Mouse (Mus musculus) T-cell, adult 2 months (primary cell): ENCODE data around the gene Zfp82.
A peak's percentile ranks its signal among the peaks of the same experiment; 100 is the strongest.

Experiments used
- DNase-seq: peaks from one replicate; pipeline ENCODE4 v3.0.0; 2022; ENCODE audit warnings: low spot score

Zfp82 gene

DNA sequence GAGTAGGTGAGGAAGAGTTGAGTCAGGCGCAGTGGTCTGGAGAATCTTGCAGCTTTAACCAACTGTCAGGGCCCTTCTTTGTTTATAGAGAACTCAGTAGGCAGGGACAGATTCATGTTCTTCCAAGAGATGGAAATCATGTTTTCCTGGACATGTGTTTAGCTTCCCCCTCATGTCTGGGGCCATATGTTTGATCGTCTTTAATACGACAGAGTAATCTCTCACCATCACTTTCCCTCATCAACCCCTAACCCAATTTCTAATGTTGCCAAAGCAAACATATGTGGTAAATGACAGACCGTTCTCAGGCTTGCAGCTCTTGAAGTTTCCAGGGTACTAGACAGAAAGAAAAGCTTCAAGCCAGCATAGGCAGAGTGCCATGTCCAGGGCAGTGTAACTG is 24.6 kb downstream of the Zfp82 start:
- DNase-seq, result no peak

DNA sequence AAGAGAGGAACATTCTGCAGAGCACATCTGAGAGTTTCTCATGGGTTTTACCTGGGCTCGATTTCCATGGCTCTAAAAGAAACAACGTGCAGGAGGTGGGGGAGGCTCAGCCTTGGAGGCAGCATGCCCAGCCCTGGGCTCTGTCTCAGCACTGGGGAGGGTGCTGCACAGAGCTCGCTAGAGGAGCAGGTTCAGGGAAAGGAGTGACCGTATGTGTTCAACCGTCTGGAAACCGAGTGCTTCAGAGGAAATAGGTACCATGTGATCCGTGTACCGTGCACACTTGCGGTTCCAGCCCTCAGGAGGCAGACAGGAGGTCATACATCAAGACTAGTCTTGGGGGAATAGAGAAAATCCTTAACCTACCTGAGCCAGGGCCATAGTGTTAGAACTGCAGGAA is 28.3 kb downstream of the Zfp82 start:
- DNase-seq, result no peak

- no peak for DNase-seq
Measured at GRCm38 (mm10) chr7:30034331-30034730, 38.4 kb downstream of the Zfp82 start.

DNA sequence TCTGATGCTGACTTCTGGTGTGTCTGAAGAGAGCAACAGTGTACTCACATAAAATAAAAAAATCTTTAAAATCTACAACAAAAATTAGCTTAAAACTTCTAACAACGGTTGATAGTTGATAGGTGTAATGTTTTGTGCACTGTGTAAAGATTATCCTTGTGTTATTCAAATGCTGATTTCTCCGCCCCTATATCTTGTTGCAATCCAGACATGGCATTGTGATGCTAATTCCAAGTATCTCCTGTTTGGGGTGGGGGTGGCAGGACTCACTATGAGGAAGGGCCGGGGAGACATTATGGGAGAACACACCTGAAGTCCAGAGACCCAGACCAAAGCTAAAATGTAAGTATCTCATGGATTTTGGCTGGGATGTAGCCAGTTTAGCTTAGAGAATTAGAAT is 41.3 kb downstream of the Zfp82 start:
- no peak for DNase-seq

GRCm38 (mm10) chr7:30030677-30031076 is 42.0 kb downstream of the Zfp82 start:
- DNase-seq, result no peak

DNA sequence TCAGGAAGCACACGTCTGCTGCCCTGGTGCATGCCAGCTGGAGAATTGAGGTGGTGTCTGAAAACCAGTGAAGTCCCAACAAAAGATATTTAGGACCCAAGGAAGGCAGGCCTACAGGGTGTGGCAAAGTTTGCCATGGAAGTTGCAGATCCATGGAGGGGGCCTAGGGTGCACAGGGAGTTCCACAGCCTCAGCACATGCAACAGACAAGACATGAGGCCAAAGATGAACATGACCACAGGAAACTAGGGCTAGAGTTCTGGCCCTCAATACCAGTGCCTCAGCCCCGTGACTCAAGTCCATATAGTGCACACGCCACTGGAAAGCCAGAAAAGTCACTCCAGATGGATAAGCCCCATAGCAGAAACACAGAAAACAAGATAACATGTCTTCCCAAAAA is 44.1 kb downstream of the Zfp82 start:
- DNase-seq, result no peak

DNA sequence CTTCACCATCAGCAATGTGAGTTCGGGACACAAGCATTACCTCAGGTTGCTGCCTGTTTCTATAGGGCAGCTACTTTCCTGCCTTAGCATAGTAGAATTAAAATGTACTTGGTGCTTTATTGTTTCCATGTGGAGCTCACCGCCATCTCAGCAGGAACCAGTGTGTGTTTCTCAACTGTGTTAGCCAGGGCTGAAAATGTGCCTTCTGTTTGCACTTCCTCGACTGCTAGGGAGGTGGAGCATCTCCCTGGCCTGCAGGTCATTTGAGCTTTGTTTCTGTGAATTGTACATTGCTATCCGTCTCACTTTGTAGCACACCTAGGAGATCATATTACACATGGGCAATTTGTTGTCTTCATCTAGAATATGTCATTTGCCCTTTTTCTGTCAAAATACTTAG is 45.4 kb downstream of the Zfp82 start:
- no peak for DNase-seq

- DNase-seq, result no peak
Measured at GRCm38 (mm10) chr7:30025358-30025757, 47.3 kb downstream of the Zfp82 start.

DNA sequence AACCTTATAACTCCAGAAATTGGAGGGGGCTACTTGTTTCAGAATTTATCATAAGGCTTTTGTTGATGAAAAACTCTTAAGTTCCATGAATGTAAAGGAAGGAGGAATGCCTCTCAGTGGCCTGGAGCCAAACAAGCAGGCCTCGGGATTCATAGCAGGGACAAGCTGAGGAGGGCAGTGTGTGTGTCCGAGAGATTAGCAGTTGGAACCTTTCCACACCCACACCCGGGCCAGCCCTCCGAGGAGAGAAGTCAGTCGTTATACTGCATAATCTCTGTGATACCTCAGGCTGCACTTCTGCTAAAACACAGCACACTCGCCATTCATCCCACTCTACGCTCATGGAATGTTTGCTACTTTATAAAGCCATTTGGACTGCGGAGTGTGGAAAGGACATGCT is 48.9 kb downstream of the Zfp82 start:
- DNase-seq, result no peak

DNA sequence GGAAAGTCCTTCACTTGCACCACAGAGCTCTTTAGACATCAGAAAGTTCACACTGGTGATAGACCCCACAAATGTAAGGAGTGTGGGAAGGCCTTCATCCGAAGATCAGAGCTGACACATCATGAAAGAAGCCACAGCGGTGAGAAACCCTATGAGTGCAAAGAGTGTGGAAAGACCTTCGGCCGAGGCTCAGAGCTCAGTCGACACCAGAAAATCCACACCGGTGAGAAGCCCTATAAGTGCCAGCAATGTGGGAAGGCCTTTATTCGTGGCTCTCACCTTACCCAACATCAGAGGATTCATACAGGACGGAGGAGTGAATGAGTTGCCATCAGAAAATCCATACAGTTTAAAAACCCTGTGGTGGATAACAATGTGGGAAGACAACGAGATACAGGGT is 49.4 kb downstream of the Zfp82 start:
- no peak for DNase-seq

- DNase-seq, result no peak
Measured at GRCm38 (mm10) chr7:30019543-30019942, 53.2 kb downstream of the Zfp82 start.

- DNase-seq, result no peak
Measured at GRCm38 (mm10) chr7:30017226-30017625, 55.5 kb downstream of the Zfp82 start.

DNA sequence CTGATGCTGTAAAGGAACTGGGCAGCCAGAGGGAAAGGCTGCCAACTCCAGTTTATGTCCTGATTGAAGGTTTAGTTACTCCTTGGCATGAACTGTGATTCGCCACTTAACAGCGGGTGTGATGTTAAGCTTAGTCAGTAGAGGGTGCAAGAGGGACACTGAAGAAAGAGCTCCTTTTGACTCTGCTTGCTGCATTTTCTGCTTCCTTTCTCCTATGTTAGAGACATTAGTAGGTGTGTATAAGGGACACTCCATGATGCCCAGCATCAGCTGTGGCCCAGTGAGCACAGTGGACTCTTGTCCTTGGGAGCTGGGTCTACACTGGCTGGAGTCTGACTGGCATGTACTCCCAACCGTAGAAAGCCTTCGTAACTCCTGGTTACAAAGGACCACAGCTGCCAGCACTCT is 59.7 kb downstream of the Zfp82 start:
- DNase-seq, result peak; percentile 19

DNA sequence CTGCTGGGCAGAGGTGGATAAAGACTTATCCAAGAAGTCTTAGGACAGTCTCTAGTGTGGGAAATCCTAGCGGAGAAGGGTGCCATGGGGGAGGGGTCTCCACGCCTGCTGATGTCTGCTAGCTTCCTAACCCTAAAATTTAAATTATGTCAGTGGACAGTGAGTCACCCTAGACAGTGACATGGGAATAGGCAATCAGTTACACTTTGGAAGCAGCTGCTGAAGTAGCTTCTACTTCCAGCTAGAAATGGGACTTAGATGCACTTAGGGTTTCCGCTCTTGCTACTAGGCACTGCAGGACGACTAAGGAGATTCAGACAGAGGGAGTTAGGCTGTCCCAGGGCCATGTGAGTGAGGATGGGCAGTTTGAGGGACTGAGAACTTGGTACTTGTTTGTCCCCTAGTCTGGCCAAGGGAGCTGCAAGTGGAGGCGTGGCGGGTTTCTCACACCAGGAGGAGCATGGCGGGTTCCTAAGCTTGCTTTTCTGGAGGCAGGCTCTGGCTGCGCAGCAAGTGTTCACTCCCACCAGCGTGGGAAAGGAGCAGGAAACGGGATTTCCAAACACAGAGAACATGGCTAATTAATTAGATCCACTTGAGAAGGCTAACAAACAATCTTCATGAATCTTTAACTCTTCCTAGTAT is 62.0 kb downstream of the Zfp82 start:
- no peak for DNase-seq

- DNase-seq, result no peak
Measured at GRCm38 (mm10) chr7:30009321-30010085, 63.2 kb downstream of the Zfp82 start.

DNA sequence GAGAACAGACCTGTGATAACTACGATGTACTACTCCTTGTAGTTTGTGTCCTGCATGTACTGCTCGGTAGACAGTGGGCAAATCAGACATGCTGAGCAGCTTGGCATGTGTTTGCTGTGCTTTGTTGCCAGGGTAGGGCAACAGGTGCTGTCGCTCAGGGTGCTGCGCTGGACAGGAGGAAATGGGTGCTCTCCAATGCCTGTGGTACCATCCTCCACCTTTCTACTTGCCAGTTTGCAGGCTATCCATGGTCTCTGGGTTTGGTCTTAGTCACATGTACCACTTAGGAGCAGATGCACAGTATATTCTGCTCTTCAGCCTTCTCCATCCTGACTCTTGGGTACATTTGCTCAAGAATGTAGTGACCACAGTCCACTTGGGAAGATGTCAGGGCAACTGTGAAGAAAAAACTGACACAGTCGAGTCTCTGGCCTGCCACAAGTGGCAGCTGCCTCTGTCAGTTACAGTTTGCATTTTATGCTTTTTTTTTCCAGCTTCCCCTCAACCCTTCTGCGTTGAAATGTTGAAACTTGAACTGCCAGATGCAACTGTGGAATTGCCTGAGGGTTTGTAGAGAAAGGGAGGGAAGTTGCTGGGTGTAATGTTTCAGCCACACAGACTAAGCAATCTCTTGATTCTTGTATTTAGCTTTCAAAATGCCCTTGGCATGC is 64.5 kb downstream of the Zfp82 start:
- DNase-seq, result no peak

DNA sequence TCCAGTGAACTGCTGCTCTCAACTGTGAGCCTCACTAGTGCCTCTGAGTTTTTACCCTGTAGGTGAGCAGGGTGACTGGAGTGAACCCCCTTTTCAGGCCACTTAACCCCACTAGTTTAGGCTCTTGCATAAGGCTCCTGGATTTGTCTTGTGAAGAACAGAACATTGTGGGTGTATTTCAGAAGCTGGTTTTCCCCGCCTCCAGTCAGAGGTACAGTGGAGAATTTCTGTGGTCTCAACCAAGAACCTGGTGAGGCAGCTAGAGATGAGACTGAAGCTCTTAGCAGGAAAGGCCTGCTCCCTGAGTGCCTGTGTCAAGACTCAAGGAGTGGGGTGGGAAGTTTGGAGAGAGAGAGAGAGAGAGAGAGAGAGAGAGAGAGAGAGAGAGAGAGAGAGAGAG is 65.1 kb downstream of the Zfp82 start:
- no peak for DNase-seq
